Mouse (Mus musculus): Measurements from ENCODE around the gene Olfr894. TPM values are rescaled to one million over a fixed set of nuclear protein-coding genes. Genes with fewer than 3 reads are reported as not detected.
"Not testable (repeated sequence)": the region's sequence is repeated elsewhere in the genome, so short reads cannot be mapped to it uniquely, and the experiment has no call there.

The Olfr894 gene
- total RNA-seq (2021), result not detected
- long read RNA-seq, experiment 1, result 0 reads
- long read RNA-seq, experiment 2, result 0 reads

DNA sequence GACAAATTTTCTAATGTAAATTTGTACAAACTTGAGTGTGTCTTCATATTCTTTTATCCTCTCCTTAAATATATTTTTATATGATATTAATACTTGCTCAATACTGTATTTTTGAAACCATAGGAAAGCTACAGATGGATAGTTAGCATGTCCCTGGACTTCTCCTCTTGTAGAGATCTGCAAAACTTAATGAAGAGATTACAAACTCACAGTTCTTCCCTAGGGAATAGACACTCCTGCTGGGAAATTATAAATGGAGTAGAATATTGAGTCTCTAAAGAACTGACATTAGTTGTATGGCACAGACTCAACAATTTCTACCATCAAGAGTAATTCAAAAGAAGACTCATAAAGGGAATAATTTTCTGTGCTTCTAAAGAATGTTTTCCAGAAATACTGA is at the start of gene Olfr894:
Gene Olfr894 (plus strand): TSS at position 301 of the 400 bp plus-strand sequence.
- no peak for DNase-seq (ENCODE audit: low spot score in 2 of 2)

DNA sequence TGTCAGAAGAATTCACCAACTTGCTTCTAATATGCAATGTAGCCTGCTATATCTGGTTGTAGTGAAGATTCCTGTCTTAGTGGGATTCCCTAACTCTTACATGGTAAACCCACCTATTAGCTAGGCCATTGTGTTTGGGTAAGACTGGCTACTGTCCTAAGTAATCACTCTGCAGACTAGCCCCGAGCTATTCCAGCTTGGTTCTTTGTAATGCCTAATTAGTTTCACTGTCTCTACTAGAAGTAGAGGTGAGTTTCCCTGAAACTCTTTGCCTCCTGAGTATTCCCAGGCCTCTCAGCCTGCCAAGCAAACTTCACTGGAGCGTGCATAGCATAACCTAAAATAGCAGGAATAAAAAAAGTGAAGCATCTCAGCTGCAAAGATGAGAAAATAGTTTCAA is 49.5 kb upstream of the Olfr894 start:
- not testable (repeated sequence) for DNase-seq (ENCODE audit: low spot score in 2 of 2)

DNA sequence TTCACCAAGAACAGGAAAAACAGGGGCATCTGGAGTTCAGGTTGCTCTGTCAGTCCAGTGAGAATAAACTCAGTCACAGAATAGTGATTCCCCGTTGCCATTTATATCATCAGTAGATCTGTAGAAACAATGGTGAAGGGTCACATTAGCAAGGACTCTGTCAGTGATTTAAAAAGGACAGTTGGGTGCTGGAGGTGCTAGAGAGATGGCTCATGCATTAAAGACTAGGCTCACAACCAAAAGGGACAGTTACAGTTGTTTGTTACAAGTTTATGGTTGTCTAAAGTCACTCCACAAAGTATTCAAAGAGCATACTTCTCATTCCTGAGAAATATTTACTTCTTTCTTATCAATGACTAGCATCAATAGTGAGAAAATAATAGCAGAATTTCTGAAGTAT is 37.1 kb upstream of the Olfr894 start, which contains the start of gene Olfr891:
Gene Olfr891 (minus strand): TSS at position 101 of the 400 bp plus-strand sequence.
- DNase-seq (ENCODE audit: low spot score in 2 of 2), result no peak

DNA sequence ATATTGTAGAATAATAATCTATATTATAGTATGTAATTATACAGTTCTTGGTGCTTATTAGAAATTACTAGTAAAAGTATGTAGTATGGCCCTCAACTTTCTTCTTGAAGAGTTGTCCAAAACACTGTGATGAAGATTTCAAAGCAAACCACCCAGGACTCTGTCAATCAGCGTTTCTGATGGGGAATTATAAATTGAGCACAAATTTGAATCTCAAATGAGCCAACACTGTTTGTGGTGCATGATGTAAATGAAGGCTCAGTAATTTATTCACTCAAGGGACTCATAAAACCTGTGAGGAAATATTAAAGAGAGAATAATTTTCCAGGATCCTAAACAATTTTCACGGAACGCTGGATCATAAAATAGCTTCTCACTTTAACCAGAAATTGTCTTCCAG is 9.8 kb upstream of the Olfr894 start, which contains the start of gene Olfr893:
Gene Olfr893 (plus strand): TSS at position 301 of the 400 bp plus-strand sequence.
- DNase-seq (ENCODE audit: low spot score in 2 of 2), result no peak

DNA sequence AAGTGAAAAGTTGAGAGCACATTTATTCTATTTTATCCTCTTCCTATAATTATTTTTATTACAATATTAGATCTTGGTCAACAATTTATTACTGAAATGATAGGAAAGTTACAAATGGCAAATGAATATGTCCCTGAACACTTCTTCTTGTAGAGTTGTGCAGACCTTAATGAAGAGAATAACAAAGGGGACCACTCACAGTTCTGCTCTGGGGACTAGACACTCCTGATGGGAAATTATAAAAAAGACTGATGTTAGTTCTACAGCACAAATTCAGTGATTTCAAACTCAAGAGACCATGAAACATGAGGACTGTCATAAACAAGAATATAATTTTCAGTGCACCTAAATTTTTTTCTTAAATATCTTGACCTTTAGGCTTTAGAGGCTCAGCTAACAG is 34.6 kb downstream of the Olfr894 start, which contains the start of gene Olfr143:
Gene Olfr143 (plus strand): TSS at position 301 of the 400 bp plus-strand sequence.
- no peak for DNase-seq (ENCODE audit: low spot score in 2 of 2)

DNA sequence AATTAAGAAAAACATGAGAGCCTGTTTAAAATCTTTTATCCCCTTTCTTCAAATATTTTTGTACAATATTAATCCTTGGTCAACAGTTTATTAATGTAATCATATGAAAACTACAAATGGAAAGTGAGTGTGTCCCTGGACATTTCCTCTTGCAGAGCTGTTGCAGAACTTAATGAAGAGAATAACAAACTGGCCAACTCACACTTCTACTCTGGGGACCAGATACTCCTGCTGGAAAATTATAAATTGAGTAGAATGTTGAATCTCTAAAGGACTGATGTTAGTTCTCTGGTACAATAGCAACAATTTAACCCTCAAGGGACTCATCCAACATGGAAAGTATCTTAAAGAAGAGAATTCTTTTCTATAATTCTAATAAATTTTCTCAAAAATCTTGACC is 49.7 kb downstream of the Olfr894 start, which contains the start of gene Olfr895:
Gene Olfr895 (plus strand): TSS at position 301 of the 400 bp plus-strand sequence.
- DNase-seq (ENCODE audit: low spot score in 2 of 2), result no peak

Other genes with a start within 250 kb of the Olfr894 start
- gene Olfr881, start 226.2 kb upstream of the Olfr894 start, total RNA-seq (2021), result not detected
- gene Olfr883, start 192.2 kb upstream of the Olfr894 start, total RNA-seq (2021), result not detected
- not detected for gene Olfr884, start 171.5 kb upstream of the Olfr894 start, total RNA-seq (2021)
- not detected for gene Olfr885, start 156.7 kb upstream of the Olfr894 start, total RNA-seq (2021)
- not detected for gene Olfr887, start 134.0 kb upstream of the Olfr894 start, total RNA-seq (2021)
- not detected for gene Olfr888, start 109.9 kb upstream of the Olfr894 start, total RNA-seq (2021)
- gene Olfr889, start 102.9 kb upstream of the Olfr894 start, total RNA-seq (2021), result under 1 TPM; 0.10 to 0.35 TPM
- not detected for gene Olfr890, start 75.5 kb upstream of the Olfr894 start, total RNA-seq (2021)
- gene Olfr891, start 37.2 kb upstream of the Olfr894 start, total RNA-seq (2021), result not detected
- gene Olfr893, start 9.7 kb upstream of the Olfr894 start, total RNA-seq (2021), result not detected
- gene Olfr143, start 34.7 kb downstream of the Olfr894 start, total RNA-seq (2021), result not detected
- gene Olfr895, start 49.8 kb downstream of the Olfr894 start, total RNA-seq (2021), result not detected
- not detected for gene Olfr896-ps1, start 73.1 kb downstream of the Olfr894 start, total RNA-seq (2021)
- gene Olfr25, start 111.0 kb downstream of the Olfr894 start, total RNA-seq (2021), result not detected
- gene Olfr898, start 130.4 kb downstream of the Olfr894 start, total RNA-seq (2021), result not detected
- not detected for gene Olfr250, start 148.8 kb downstream of the Olfr894 start, total RNA-seq (2021)
- gene Olfr251, start 159.0 kb downstream of the Olfr894 start, total RNA-seq (2021), result not detected
- not detected for gene Olfr147, start 183.6 kb downstream of the Olfr894 start, total RNA-seq (2021)
- not detected for gene Olfr901, start 211.4 kb downstream of the Olfr894 start, total RNA-seq (2021)
- not detected for gene Olfr902, start 229.6 kb downstream of the Olfr894 start, total RNA-seq (2021)
- not detected for gene Olfr904, start 245.1 kb downstream of the Olfr894 start, total RNA-seq (2021)

Data from adrenal gland, adult 18-20 months (tissue).